Mouse (Mus musculus) stomach, embryonic 14.5 days (tissue): ENCODE results near the gene Rps6kb2. TPM values are rescaled to one million over a fixed set of nuclear protein-coding genes. Genes with fewer than 3 reads are reported as not detected.
"Not testable (repeated sequence)": the region's sequence is repeated elsewhere in the genome, so short reads cannot be mapped to it uniquely, and the experiment has no call there.

Source experiments
- ATAC-seq: fragments of 200-750 bp; cut with Nextera tagmentation; 2 replicates; pipeline ENCODE4 v1.8.0; 2017; ENCODE audit warnings: low read depth, moderate TSS enrichment; ENCODE audit not compliant: insufficient number of reproducible peaks, insufficient read depth, low FRiP score
- H3K27ac ChIP-seq: fragments of 300-500 bp; sonication (generic); 2 replicates; pipeline ENCODE4 v1.5.1; 2014; ENCODE audit warnings: mild to moderate bottlenecking, low read length, moderate library complexity, mixed read lengths
- H3K27me3 ChIP-seq: fragments of 300-500 bp; sonication (generic); 2 replicates; pipeline ENCODE4 v1.6.1; 2014; ENCODE audit warnings: low read length, control low read depth, mixed read lengths; ENCODE audit not compliant: control insufficient read depth, insufficient read depth
- H3K36me3 ChIP-seq: fragments of 300-500 bp; sonication (generic); 2 replicates; pipeline ENCODE4 v1.6.1; 2014; ENCODE audit warnings: mild to moderate bottlenecking, control low read depth, low read length, moderate library complexity, mixed read lengths; ENCODE audit not compliant: control insufficient read depth, insufficient read depth
- H3K4me1 ChIP-seq: fragments of 300-500 bp; sonication (generic); 2 replicates; pipeline ENCODE4 v1.6.1; 2014; ENCODE audit warnings: low read length, control low read depth, mixed read lengths; ENCODE audit not compliant: control insufficient read depth, insufficient read depth
- H3K4me2 ChIP-seq: fragments of 300-500 bp; sonication (generic); replicated peaks from 2 replicates; pipeline ENCODE4 v1.6.1; 2014; ENCODE audit warnings: low read depth, low read length, control low read depth
- H3K4me3 ChIP-seq: fragments of 300-500 bp; sonication (generic); 2 replicates; pipeline ENCODE4 v1.5.1; 2014; ENCODE audit warnings: low read depth, low read length, control low read depth
- H3K9ac ChIP-seq: fragments of 300-500 bp; sonication (generic); replicated peaks from 2 replicates; pipeline ENCODE4 v1.6.1; 2014; ENCODE audit warnings: low read depth, mild to moderate bottlenecking, control low read depth, low read length, moderate library complexity, mixed read lengths
- H3K9me3 ChIP-seq: fragments of 300-500 bp; sonication (generic); 2 replicates; pipeline ENCODE4 v1.6.1; 2016; ENCODE audit warnings: low read depth, low read length, control low read depth; ENCODE audit not compliant: control insufficient read depth
- WGBS: fragments of 180-500 bp; shearing (Covaris S2); extraction: QIAGEN DNeasy Blood & Tissue Kit; methylation state at CpG from one replicate; pipeline ENCODE4 v1.1.7; 2014; 5-methylcytosine and 5-hydroxymethylcytosine counted together
- polyA plus RNA-seq: library from polyadenylated mRNA; unstranded; fragments of >200 nt; fragmentation: Nextera tagmentation; extraction: Ambion mirVana; gene quantifications from 2 replicates; pipeline ENCODE4 v1.2.1, GENCODE M21; 2014

Rps6kb2 gene
- polyA plus RNA-seq, 1 experiment from 2014 or later = 38.9 TPM

DNA sequence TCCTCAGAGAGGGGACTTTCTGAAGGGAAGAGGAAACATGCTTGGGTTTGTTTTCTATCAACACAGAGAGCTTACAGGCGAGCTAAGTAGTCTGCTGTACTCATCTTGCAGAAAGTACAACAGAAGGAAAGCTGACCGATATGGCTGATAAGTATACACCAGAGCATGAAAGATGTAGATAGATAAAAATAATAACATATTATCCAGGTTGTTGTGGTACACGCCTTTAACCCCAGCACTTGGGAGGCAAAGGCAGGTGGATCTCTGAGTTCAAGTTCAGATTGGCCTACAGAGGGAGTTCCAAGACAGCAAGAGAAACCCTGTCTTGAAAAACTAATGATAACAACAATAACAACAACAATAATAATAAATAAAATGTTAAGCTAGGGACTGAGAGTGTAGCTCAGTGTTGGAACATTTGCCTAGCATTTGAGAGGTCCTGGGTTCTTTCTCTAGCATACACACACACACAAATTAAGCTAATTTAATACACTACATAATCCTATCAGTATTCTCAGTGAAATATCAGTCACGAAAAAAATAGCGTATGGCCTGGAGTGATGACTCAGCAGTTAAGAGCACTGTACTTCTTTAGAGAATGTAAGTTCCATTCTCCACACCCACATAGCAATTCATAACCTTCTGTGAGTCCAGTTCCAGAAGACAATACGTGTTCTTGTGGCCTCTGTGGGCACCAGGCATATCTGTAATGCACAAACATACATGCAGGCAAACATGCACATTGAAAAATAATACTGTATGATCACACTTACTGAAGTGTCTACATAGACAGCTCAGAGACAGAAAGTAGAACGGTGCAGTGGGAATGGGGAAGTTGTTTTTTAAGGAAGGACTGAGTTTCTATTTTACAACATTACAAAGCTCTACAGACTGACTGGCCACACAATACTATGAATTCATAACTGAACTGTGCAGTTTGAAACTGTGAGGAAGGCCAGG is 40.5 kb downstream of the Rps6kb2 start:
- no peak overlapping the region for H3K4me2 ChIP-seq
- H3K27ac ChIP-seq = no peak overlapping the region
- no peaks in the 10 kb centered on the region for H3K9me3 ChIP-seq
- 82% methylated on average over 7 of the region's 7 CpGs for WGBS
- peaks cover 6% of the 10 kb centered on the region for H3K36me3 ChIP-seq
- no peak overlapping the region for H3K4me3 ChIP-seq
- no peaks in the 10 kb centered on the region for H3K27me3 ChIP-seq
- peaks cover 18% of the 10 kb centered on the region for H3K4me1 ChIP-seq
- no peak overlapping the region for H3K9ac ChIP-seq
- no peak for ATAC-seq

DNA sequence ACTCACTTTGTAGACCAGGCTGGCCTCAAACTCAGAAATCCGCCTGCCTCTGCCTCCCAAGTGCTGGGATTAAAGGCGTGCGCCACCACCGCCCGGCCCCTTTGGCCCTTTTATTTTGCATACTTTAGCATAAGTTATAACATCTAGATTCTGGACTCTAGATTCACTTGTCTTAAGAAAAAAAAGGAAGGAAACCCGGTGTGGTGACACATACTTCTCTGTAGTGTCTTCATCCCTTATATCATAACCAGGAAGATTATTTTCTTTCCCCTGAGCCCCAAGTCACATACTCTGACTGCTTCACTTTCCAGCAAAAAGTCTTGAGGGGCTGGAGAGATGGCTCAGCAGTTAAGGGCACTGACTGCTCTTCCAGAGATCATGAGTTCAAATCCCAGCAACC is 41.3 kb downstream of the Rps6kb2 start:
- not testable (repeated sequence) for ATAC-seq, H3K27me3 ChIP-seq, H3K4me3 ChIP-seq, H3K27ac ChIP-seq, H3K9me3 ChIP-seq, H3K9ac ChIP-seq
- Histone ChIP-seq H3K4me2 (peak overlapping the region; percentile 16; the same call in 1 of the 2 replicates), H3K36me3 (peaks cover 13% of the 10 kb centered on the region), H3K4me1 (peaks cover 12% of the 10 kb centered on the region)
- WGBS = 60% methylated on average over 6 of the region's 6 CpGs

DNA sequence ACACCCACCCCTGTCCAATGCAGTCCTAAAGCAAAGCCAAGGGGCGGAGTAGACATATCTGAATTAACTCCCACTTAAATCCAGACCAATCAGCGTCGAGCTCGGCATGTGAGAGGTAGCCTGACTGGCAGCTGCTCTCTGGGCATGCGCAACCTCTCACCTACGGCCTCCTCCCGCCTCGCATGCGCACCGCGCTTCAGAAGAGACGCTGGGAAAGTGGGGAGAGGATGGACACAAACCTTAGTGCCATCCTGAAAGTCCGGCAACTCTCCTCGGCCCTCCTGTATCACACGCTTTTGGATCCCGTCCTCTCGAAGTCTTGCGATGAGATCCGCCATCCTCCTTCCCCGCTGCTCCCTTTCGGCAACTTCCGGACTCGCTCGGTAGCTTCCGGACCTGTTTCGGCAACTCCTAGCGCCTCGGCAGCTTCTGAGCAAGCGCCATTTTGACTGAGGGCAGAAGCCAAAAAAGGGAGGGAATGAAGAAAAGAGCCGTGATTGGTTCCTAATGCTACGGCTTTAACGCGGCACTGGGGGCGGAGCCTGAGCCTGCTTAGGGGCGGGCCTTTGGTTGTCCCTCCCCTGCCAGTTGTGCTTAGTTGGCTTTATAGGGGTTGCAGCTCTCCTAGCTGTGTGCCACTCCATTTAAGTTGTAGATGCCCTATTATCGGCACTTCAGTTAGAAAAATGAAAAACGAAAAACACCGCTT is 41.9 kb downstream of the Rps6kb2 start:
- Histone ChIP-seq H3K4me2 (peak overlapping the region; percentile 49), H3K9me3 (no peaks in the 10 kb centered on the region), H3K9ac (peak overlapping the region; percentile 49), H3K4me1 (peaks cover 7% of the 10 kb centered on the region; the same call in 1 of the 2 replicates), H3K27ac (peak overlapping the region; percentile 70; the same call in 1 of the 2 replicates), H3K36me3 (peaks cover 14% of the 10 kb centered on the region), H3K27me3 (no peaks in the 10 kb centered on the region), H3K4me3 (peak overlapping the region; percentile 43)
- 4% methylated on average over 38 of the region's 38 CpGs for WGBS
- ATAC-seq = peak; percentile 70

DNA sequence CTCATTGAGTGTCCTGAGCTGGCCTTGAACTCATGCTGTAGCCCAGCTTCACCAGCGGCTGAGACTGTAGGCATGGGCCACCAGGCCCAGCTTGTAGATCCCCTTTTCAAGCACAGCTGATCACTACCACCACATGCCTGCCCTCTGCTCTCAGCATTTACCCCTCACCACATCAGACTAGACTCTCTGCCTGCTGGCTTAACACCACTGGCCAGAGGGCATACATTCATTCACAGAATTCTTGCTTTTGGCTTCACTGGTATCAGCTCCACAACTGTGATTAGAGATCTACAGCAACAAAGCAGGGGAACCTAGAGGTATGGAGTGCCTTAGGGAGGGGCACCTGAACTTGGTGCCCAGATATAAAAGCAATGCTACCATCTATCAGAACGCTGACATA is 42.7 kb downstream of the Rps6kb2 start:
- H3K4me1 ChIP-seq = peaks cover 7% of the 10 kb centered on the region; the same call in 1 of the 2 replicates
- peak overlapping the region; percentile 49 for H3K4me2 ChIP-seq
- WGBS = 93% methylated on average over 2 of the region's 2 CpGs
- no peak overlapping the region for H3K27ac ChIP-seq
- H3K27me3 ChIP-seq = no peaks in the 10 kb centered on the region
- H3K9me3 ChIP-seq = no peaks in the 10 kb centered on the region
- no peak overlapping the region for H3K9ac ChIP-seq
- peak overlapping the region; percentile 43 for H3K4me3 ChIP-seq
- ATAC-seq = no peak
- peaks cover 20% of the 10 kb centered on the region for H3K36me3 ChIP-seq

DNA sequence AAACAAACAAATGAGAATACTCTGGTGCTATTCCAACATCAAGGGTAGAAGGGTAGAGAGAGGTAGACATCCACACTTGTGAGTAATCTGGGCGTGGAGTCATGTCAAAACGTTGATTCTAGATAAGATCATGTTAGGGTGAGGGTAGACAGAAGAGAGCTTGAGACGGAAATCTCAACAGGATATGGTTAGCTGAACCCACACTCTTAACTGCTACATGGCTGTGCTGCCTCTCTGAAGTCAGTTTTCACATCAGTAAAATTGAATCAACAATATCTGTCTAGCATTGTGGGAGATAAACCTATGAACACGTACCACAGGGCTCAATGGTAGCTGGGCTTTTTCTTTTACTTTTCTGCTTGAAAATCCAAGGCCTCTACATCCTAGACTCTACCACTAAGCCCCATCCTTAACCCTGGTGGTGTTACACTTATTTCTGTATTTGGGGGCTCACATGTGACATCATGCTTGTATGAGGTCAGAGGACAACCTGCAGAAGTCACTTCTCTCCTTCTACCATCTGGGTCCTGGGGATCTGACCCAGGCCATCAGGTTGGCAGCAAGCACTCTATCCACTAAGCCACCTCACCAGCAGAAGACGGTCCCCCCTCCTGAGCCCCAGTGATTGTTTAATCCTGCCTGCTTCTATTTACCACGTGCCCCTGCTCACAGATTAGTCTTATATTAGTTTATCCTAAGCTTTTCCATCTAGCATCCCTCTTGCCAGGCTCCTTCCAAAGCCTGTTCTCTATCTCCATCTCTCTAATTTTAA is 43.3 kb downstream of the Rps6kb2 start:
- no peaks in the 10 kb centered on the region for H3K27me3 ChIP-seq
- no peak for ATAC-seq
- no peak overlapping the region for H3K9ac ChIP-seq
- no peak overlapping the region for H3K27ac ChIP-seq
- H3K4me1 ChIP-seq = peaks cover 7% of the 10 kb centered on the region; the same call in 1 of the 2 replicates
- no peaks in the 10 kb centered on the region for H3K9me3 ChIP-seq
- H3K36me3 ChIP-seq = peaks cover 26% of the 10 kb centered on the region
- 86% methylated on average over 6 of the region's 6 CpGs for WGBS
- H3K4me3 ChIP-seq = peak overlapping the region; percentile 43; the same call in 1 of the 2 replicates
- H3K4me2 ChIP-seq = peak overlapping the region; percentile 49; the same call in 1 of the 2 replicates

DNA sequence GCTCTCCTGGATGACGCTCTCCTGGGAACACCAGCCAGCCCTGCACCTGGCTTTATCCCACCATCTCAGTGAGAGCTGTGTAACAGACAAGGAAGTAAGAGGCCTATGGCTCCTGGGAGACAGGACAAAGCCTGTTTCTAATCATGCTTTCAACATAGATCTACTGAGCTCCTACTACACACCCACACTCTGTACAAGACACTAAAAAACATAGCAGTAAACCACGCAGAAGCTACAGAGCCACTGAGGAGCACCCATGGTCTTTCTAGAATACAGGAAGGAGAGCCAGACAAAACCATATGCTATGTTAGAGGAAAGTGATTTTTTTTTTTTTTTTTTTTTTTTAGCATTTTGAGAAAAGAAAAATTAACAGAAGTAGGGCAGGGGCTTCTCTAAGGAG is 44.8 kb downstream of the Rps6kb2 start:
- H3K4me1 ChIP-seq = peaks cover 7% of the 10 kb centered on the region; the same call in 1 of the 2 replicates
- H3K4me3 ChIP-seq = no peak overlapping the region
- 90% methylated on average over 2 of the region's 2 CpGs for WGBS
- H3K9me3 ChIP-seq = no peaks in the 10 kb centered on the region
- no peaks in the 10 kb centered on the region for H3K27me3 ChIP-seq
- H3K36me3 ChIP-seq = peaks cover 40% of the 10 kb centered on the region
- no peak overlapping the region for H3K27ac ChIP-seq
- ATAC-seq = no peak
- no peak overlapping the region for H3K4me2 ChIP-seq
- no peak overlapping the region for H3K9ac ChIP-seq

DNA sequence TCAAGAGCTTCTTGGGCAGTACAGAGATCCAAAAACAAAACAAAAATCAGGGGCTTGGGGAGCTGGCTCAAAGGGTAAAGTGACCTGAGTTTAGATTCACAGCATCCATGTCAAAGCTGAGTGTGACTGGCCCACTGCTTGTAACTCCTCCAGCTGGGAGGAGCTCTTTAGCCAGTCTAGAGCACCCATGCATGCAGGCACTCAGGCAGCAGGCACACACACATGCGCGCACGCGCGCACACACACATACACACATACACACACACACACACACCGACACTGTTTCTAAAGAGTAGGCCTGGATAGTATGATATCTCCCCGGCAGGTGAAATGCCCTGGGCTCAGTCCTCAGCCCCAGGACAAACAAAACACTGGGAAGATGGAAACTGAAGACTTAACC is 46.1 kb downstream of the Rps6kb2 start:
- no peak for ATAC-seq
- Histone ChIP-seq H3K9ac (no peak overlapping the region), H3K4me2 (no peak overlapping the region), H3K4me1 (peaks cover 7% of the 10 kb centered on the region; the same call in 1 of the 2 replicates), H3K36me3 (peaks cover 48% of the 10 kb centered on the region), H3K27ac (no peak overlapping the region), H3K27me3 (no peaks in the 10 kb centered on the region), H3K4me3 (no peak overlapping the region), H3K9me3 (no peaks in the 10 kb centered on the region)
- 90% methylated on average over 7 of the region's 7 CpGs for WGBS

DNA sequence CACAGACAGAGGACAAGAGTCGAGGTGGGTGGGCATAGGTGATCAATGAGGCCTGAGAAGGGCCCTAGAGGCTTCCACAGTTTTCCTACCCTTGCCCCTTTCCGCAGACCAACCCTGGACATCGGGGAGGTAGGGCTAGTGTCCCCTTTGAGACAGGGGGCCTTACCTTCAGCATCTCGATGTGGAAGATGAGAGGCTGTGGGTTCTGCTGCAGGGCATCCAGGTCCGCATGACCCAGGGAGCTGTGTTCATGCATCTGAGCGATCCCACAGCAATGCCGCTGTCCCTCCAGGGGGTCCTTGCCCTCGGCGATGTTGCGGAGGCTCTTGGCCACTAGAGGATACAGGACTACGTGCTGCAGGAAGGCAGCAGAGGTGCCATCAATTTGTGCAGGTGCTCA is 47.3 kb downstream of the Rps6kb2 start:
- Histone ChIP-seq H3K9ac (no peak overlapping the region), H3K4me3 (no peak overlapping the region), H3K9me3 (no peaks in the 10 kb centered on the region), H3K36me3 (peaks cover 50% of the 10 kb centered on the region), H3K27me3 (no peaks in the 10 kb centered on the region), H3K4me1 (peaks cover 6% of the 10 kb centered on the region; the same call in 1 of the 2 replicates), H3K4me2 (no peak overlapping the region), H3K27ac (no peak overlapping the region)
- 81% methylated on average over 11 of the region's 11 CpGs for WGBS
- ATAC-seq = no peak
